Mouse (Mus musculus): ENCODE results near the gene Prkaa1. TPM values are rescaled to one million over a fixed set of nuclear protein-coding genes. Genes with fewer than 3 reads are reported as not detected.

Prkaa1 gene
- polyA plus RNA-seq, 1 experiment from 2014 or later: 19.9 TPM

DNA sequence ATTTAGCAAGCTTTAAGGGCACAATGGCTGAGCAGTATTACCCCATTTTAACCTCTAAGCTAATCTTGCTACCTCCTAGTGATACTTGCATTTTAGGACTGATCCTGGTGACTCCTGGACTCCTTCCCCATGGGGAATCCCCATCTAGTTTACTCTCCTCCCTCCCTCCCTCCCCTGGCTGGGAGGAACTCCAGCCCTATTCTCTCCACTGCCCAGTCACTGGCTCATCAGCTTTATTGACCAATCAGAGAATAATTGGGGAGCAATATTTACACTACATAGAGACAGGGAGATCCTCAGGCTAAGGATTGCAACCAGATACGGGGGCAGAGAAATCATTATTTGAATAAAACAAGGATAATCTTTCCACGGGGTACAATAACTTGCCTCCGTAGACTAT is 9.5 kb upstream of the Prkaa1 start:
- H3K36me3 ChIP-seq: no peaks in the 10 kb centered on the region
- no peak overlapping the region for H3K9ac ChIP-seq
- no peaks in the 10 kb centered on the region for H3K27me3 ChIP-seq (replicated peaks)
- no peak overlapping the region for H3K27ac ChIP-seq
- H3K4me3 ChIP-seq (replicated peaks): no peak overlapping the region
- ATAC-seq (ENCODE audit: insufficient read depth, low FRiP score, low read depth): no peak
- H3K4me2 ChIP-seq: no peak overlapping the region
- H3K9me3 ChIP-seq: no peaks in the 10 kb centered on the region
- WGBS: 44% methylated on average over 3 of the region's 3 CpGs
- no peaks in the 10 kb centered on the region for H3K4me1 ChIP-seq

DNA sequence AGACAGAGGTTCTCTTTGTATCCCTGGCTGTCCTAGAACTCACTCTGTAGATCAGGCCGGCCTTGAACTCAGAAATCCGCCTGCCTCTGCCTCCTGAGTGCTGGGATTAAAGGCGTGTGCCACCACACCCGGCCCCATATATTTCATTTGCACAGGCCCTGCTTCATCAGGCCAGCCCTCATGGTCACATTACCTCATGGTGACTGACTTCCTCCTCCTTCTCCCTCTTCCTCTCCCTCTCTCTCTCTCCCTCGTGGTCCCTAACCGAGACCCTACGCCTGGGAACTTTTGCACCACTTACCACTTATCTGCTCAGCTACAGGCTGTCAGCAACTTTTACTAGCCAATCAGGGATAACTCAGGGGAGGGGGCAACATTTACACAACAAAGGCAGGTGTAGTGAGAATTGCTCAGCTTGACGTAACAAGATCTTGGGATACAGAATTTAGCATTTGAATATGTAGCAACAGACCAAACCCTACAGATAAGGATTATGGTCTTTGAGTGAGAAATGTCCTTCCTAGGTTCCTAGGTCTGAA is 8.6 kb upstream of the Prkaa1 start:
- no peaks in the 10 kb centered on the region for H3K9me3 ChIP-seq
- WGBS: 64% methylated on average over 8 of the region's 8 CpGs
- no peak overlapping the region for H3K4me3 ChIP-seq (replicated peaks)
- H3K4me2 ChIP-seq: no peak overlapping the region
- no peaks in the 10 kb centered on the region for H3K27me3 ChIP-seq (replicated peaks)
- H3K36me3 ChIP-seq: no peaks in the 10 kb centered on the region
- no peak overlapping the region for H3K27ac ChIP-seq
- ATAC-seq (ENCODE audit: insufficient read depth, low FRiP score, low read depth): no peak
- H3K9ac ChIP-seq: no peak overlapping the region
- H3K4me1 ChIP-seq: no peaks in the 10 kb centered on the region

DNA sequence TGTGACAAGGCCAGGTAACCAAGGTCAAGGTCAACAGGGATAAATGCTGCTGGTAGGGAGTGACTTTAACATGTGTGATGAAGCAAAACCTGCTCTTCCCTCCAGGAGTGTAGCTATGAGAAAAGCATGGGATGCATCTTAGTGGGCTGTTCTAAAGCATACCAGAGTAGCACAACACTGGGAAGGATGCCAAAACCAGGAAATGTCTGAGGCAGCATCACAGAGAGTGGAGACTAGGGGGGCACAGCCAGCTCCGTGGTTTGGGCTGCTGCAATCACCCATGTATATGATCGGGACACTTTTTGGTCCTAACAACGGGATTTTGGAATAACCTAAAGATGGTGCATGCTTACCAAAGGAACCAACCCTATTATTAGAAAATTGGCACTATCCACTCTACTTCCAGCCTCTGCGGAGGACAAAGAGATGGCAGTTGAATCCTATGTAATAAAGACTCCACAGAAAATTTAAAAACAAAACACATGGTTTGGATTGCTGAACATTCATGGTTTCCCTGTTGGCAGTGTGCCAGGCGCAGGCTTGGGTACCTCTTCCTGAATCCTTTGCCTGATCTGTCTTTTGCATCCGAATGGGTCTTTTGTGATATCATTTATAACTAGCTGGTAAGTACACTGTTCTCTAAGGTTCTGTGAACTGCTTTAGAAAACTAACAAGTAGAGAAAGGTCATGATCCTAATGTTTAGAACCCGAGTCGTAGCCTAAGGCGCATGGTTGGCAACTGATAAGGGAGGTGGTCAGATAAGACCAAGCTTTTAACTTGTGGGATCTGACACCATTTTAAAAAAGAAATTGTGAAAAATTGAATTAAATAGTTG is 5.4 kb upstream of the Prkaa1 start:
- 62% methylated on average over 9 of the region's 9 CpGs for WGBS
- Histone ChIP-seq H3K9ac (no peak overlapping the region), H3K4me2 (no peak overlapping the region), H3K4me1 (no peaks in the 10 kb centered on the region), H3K9me3 (no peaks in the 10 kb centered on the region), H3K36me3 (no peaks in the 10 kb centered on the region), H3K4me3 (replicated peaks) (no peak overlapping the region), H3K27me3 (replicated peaks) (no peaks in the 10 kb centered on the region), H3K27ac (no peak overlapping the region)
- no peak for ATAC-seq (ENCODE audit: insufficient read depth, low FRiP score, low read depth)

DNA sequence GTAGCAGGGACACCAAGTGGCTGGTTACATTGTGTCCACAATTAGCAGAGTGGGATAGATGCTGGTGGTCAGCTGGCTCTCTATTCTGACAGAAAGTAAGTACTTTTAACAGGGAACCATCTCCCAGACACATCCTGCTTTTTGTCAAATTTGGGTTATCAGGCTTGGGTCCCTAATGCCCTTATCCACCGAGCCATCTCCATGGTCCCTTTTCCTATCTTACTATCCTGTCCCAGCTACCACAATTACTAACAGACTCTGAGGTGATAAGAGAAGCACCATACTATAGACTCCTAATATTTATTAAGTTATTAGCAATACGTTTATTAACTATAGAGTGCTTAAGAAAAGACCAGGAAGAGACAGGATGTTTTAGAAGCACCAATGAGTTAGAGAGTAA is 4.3 kb upstream of the Prkaa1 start:
- Histone ChIP-seq H3K4me2 (no peak overlapping the region), H3K36me3 (no peaks in the 10 kb centered on the region), H3K4me1 (no peaks in the 10 kb centered on the region; the same call in 1 of the 2 replicates), H3K27me3 (replicated peaks) (no peaks in the 10 kb centered on the region), H3K4me3 (replicated peaks) (no peak overlapping the region), H3K9me3 (no peaks in the 10 kb centered on the region), H3K9ac (no peak overlapping the region), H3K27ac (no peak overlapping the region)
- 73% methylated on average over 2 of the region's 2 CpGs for WGBS
- no peak for ATAC-seq (ENCODE audit: insufficient read depth, low FRiP score, low read depth)

DNA sequence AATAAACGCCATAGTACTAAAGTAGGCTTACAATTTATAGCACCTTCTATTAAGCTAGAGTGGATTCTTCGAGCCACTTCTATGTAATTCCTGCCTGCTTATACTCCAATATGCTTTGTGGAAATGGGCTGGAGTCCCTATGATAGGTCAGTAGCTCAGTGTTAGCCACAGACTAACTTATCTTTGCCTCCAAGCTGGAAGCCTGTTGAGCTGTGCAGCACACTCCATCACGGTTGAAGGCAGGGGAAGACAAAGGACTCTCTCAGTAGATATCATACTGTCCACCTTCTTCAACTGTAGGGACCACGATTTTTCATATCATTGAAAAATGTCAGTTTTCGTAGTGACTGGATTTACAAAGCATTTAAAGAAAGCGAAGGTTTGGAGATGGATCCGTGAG is 3.8 kb upstream of the Prkaa1 start:
- ATAC-seq (ENCODE audit: insufficient read depth, low FRiP score, low read depth): peak; percentile 71; the same call in 1 of the 2 replicates
- Histone ChIP-seq H3K9ac (no peak overlapping the region), H3K4me2 (no peak overlapping the region), H3K36me3 (no peaks in the 10 kb centered on the region), H3K27me3 (replicated peaks) (no peaks in the 10 kb centered on the region), H3K4me1 (peaks cover under 1% of the 10 kb centered on the region), H3K9me3 (no peaks in the 10 kb centered on the region), H3K27ac (no peak overlapping the region), H3K4me3 (replicated peaks) (no peak overlapping the region)
- WGBS: 75% methylated on average over 7 of the region's 7 CpGs

DNA sequence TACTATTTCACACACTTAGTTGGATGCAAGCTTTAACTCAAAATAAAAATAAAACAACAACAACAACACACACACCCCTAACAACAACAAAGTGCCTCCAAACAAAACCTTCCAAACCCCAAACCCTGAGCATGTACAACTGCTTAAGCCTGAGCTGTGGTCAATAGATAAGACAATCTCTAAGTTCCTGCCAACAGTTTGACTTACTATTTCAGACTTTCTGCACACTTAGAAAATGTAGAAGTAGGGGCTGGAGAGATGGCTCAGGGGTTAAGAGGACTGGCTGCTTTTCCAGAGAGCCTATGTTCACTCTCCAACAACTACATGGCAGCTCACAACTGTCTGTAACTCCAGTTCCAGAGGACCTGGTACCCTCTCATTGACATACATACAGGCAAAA is 3.3 kb upstream of the Prkaa1 start:
- no peak overlapping the region for H3K27ac ChIP-seq
- H3K36me3 ChIP-seq: no peaks in the 10 kb centered on the region
- H3K4me3 ChIP-seq (replicated peaks): no peak overlapping the region
- no peak overlapping the region for H3K4me2 ChIP-seq
- H3K27me3 ChIP-seq (replicated peaks): no peaks in the 10 kb centered on the region
- H3K4me1 ChIP-seq: peaks cover 5% of the 10 kb centered on the region
- H3K9ac ChIP-seq: no peak overlapping the region
- ATAC-seq (ENCODE audit: insufficient read depth, low FRiP score, low read depth): peak; percentile 39; the same call in 1 of the 2 replicates
- H3K9me3 ChIP-seq: no peaks in the 10 kb centered on the region

DNA sequence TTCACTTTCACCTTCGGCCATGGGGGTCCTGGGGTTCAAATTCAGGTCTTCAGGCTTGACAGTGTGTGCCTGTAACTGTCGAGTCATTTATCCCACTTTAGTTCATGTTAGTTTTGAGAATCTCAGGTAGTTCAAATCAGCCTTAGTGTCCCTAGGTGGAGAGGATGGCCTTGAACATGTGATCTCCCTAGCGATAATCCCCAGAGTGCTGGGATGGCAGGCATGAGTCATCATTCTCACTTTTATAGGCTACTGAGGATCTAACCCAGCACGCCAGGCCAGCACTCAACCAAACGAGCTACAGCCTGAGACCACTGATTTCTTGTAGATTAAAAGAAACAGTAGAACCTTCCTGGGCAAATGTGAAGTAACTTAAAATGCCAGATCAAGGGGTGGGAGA is 1.6 kb upstream of the Prkaa1 start:
- no peaks in the 10 kb centered on the region for H3K9me3 ChIP-seq
- peaks cover 8% of the 10 kb centered on the region for H3K4me1 ChIP-seq
- H3K27me3 ChIP-seq (replicated peaks): no peaks in the 10 kb centered on the region
- H3K36me3 ChIP-seq: no peaks in the 10 kb centered on the region
- 65% methylated on average over 5 of the region's 5 CpGs for WGBS
- H3K4me3 ChIP-seq (replicated peaks): no peak overlapping the region
- no peak for ATAC-seq (ENCODE audit: insufficient read depth, low FRiP score, low read depth)
- H3K9ac ChIP-seq: no peak overlapping the region
- no peak overlapping the region for H3K27ac ChIP-seq
- H3K4me2 ChIP-seq: no peak overlapping the region

DNA sequence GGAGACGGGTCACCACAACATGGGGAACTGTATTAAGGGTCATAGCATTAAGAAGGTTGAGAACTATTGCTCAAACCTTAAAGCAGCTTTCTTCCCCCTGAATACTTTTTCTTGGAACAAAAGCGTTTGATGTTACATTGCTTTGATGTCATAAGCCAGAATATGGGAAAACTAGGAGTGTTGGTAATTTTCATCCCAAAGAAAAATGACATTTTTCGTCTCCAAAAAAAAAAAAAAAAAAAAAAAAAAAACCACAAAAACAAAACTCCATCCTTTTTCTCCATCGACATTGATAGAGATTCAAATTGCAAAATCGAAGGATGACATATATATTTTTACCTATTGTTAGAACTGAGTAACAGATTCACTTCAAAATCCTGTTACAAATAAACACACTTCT is 947 bp upstream of the Prkaa1 start:
- no peaks in the 10 kb centered on the region for H3K9me3 ChIP-seq
- H3K9ac ChIP-seq: no peak overlapping the region
- no peak overlapping the region for H3K27ac ChIP-seq
- H3K27me3 ChIP-seq (replicated peaks): no peaks in the 10 kb centered on the region
- peaks cover 8% of the 10 kb centered on the region for H3K4me1 ChIP-seq
- WGBS: 58% methylated on average over 5 of the region's 5 CpGs
- H3K4me3 ChIP-seq (replicated peaks): no peak overlapping the region
- no peaks in the 10 kb centered on the region for H3K36me3 ChIP-seq
- H3K4me2 ChIP-seq: no peak overlapping the region
- no peak for ATAC-seq (ENCODE audit: insufficient read depth, low FRiP score, low read depth)

DNA sequence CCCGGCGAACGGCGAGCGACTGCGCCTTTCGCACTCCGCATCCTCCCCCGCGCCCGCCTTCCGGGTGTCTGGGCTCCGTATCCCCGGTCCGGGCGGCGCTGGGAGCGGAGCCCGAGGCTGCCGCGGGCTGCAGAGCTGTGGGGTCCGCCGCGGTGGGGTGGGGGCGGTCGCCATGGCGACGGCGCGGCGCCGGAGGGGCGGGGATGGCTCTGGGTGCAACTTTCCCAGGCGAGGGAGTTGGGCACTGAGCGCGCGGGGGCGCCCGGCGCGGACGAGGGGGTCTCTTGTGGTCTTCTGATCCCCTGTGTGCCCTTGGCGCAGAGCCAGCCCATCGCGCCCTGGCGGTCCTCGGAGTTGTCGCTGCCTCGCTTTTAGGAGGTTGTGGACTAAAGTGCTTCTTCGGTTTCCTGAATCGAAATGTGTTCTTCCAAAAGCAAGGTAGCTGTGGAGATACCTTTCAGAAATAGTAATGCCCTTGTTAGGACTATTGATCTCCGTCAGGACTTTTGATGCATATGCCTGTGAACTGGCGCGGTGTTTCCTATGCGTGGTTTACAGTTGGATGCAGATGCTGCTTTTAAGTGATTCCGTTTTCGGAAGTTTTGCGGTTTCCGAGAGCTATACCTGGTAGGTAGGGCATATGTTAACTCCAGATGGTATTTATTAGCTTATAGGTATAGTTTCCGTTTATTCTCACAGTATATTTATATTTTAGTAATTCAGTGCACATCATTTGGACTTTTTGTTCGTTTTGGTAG is 539 bp downstream of the Prkaa1 start:
- peak overlapping the region; percentile 68 for H3K4me3 ChIP-seq (replicated peaks)
- ATAC-seq (ENCODE audit: insufficient read depth, low FRiP score, low read depth): peak; percentile 68
- H3K27ac ChIP-seq: peak overlapping the region; percentile 91
- no peaks in the 10 kb centered on the region for H3K27me3 ChIP-seq (replicated peaks)
- H3K9me3 ChIP-seq: no peaks in the 10 kb centered on the region
- H3K4me1 ChIP-seq: peaks cover 8% of the 10 kb centered on the region
- WGBS: under 1% methylated on average over 56 of the region's 61 CpGs
- no peaks in the 10 kb centered on the region for H3K36me3 ChIP-seq
- peak overlapping the region; percentile 86 for H3K9ac ChIP-seq
- H3K4me2 ChIP-seq: peak overlapping the region; percentile 66

DNA sequence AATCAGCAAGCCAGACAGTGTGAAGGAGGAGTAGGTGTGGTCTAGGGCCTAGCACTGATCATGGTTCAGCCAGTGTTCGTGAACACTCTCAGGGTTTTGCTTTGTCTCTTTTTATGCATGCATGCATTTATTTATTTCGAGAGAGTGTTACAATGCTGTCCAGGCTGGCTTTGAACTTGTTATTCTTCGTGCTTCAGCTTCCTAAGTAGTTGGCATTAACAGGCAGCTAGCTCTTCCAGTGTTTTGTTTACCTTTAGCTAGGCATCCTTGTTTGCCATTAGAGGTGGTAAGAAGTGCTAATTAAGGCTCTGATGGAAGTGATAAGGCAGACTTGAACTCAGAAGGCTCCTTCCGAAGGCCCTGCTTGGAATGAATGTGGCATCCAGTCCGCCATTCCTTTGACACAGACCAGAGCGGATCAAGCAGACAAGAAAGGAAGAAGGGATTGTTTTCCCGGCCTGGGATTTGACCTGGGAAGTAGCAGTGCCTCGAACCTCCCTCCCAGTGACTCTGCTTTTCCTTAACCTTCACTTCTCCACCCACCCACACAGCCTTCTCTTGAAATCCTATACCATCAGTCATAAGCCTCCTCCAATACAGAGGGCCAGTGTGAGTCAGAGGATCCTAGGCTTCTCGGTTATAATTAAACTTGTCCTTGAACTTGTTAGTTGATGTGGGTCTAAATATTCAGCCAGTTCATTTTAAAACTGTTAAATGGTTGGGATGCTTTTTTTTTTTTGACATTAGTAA is 1.7 kb downstream of the Prkaa1 start:
- H3K36me3 ChIP-seq: no peaks in the 10 kb centered on the region
- H3K4me1 ChIP-seq: peaks cover 8% of the 10 kb centered on the region
- peak overlapping the region; percentile 66 for H3K4me2 ChIP-seq
- H3K27ac ChIP-seq: no peak overlapping the region
- WGBS: 43% methylated on average over 9 of the region's 9 CpGs
- H3K9ac ChIP-seq: no peak overlapping the region
- ATAC-seq (ENCODE audit: insufficient read depth, low FRiP score, low read depth): no peak
- peak overlapping the region; percentile 68 for H3K4me3 ChIP-seq (replicated peaks)
- H3K9me3 ChIP-seq: no peaks in the 10 kb centered on the region
- no peaks in the 10 kb centered on the region for H3K27me3 ChIP-seq (replicated peaks)

DNA sequence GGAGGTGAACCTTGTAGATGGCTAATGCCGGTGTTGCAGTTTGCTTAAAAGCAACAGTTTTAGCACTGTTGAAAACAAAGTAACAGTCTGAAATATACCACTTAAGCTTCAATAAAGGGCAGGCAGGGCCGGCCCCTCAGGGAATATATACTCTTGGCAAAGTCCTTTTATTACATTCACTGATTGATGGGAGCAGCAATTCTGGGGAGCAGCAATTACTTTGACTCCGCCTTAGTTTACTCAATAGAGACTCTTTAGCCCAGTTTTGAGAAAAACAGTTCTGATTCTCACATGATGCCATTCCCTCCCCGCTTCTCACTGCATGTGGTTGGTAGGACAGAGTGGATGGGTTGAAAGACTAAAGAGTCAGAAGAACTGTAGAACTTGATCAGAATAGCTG is 5.5 kb downstream of the Prkaa1 start:
- WGBS: 63% methylated on average over 4 of the region's 4 CpGs
- Histone ChIP-seq H3K9ac (no peak overlapping the region), H3K27me3 (replicated peaks) (no peaks in the 10 kb centered on the region), H3K27ac (no peak overlapping the region), H3K36me3 (no peaks in the 10 kb centered on the region), H3K4me2 (no peak overlapping the region), H3K4me1 (peaks cover 8% of the 10 kb centered on the region), H3K9me3 (no peaks in the 10 kb centered on the region), H3K4me3 (replicated peaks) (no peak overlapping the region)
- ATAC-seq (ENCODE audit: insufficient read depth, low FRiP score, low read depth): no peak

DNA sequence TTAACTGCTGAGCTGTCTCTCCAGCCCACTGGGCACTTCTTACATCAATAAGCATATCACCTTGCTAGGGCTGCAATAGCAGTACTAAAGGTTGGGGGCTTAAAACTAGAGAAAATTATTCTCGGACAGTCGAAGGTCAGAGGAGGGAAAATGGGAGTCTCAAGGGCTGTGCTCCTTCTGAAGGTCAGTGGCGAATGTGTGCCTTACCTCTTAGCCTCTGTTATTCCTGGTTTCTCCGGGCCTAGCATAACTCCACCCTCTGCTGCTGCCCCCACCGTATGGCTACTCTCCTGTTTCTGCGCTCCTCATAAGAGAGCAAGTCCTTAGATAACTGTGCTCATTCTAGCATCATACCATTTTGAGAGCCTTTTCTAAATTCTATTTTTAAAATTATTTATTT is 8.5 kb downstream of the Prkaa1 start:
- no peak overlapping the region for H3K27ac ChIP-seq
- no peaks in the 10 kb centered on the region for H3K27me3 ChIP-seq (replicated peaks)
- no peak for ATAC-seq (ENCODE audit: insufficient read depth, low FRiP score, low read depth)
- H3K9me3 ChIP-seq: no peaks in the 10 kb centered on the region
- no peaks in the 10 kb centered on the region for H3K36me3 ChIP-seq
- 91% methylated on average over 6 of the region's 6 CpGs for WGBS
- no peak overlapping the region for H3K9ac ChIP-seq
- H3K4me1 ChIP-seq: no peaks in the 10 kb centered on the region
- no peak overlapping the region for H3K4me2 ChIP-seq
- H3K4me3 ChIP-seq (replicated peaks): no peak overlapping the region
